Mouse (Mus musculus): ENCODE results near the gene Gm3020. TPM values are rescaled to one million over a fixed set of nuclear protein-coding genes. Genes with fewer than 3 reads are reported as not detected.
"Not testable (repeated sequence)": the region's sequence is repeated elsewhere in the genome, so short reads cannot be mapped to it uniquely, and the experiment has no call there.

Gene Gm3020
- 21.4 and 24.8 TPM in 2 replicates for polyA plus RNA-seq (2015; fragmentation: Nextera tagmentation; extraction: Ambion mirVana)

DNA sequence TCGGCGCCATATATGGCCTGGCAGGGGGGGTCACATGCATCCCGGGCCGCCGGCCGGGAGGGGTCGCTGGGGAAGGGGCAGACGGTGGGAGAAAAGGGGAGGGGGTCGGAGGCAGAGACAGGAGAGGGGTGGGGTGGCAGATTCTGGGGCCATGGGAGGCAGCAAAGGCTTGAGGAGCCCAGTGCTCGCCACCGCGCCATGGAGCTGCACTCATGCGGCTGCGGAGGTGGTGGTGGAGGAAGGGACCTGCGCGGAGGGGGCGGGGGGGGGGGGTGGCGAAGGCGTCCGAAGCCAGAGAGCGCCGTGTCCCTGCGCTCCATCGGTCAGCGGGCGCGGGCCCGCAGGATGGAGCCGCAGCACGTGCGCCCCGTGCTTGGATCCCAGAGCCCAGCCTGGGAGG is at the start of gene Gm3020:
TSS of gene Gm3020 (plus strand) at position 301 of the 400 bp plus-strand sequence.
- ATAC-seq; H3K4me3 ChIP-seq (ENCODE audit: low read depth, low read length); H3K36me3 ChIP-seq (ENCODE audit: control insufficient read depth, insufficient read depth, low read length); H3K27ac ChIP-seq (ENCODE audit: low read length); H3K27me3 ChIP-seq (ENCODE audit: control insufficient read depth, insufficient read depth, low read depth, low read length); H3K9ac ChIP-seq (ENCODE audit: low read depth, low read length); H3K4me1 ChIP-seq (ENCODE audit: control insufficient read depth, insufficient read depth, low read length); H3K9me3 ChIP-seq (replicated peaks; ENCODE audit: control insufficient read depth, low read length, poor library complexity, severe bottlenecking); H3K4me2 ChIP-seq (ENCODE audit: low read length): not testable (repeated sequence)
- WGBS: no CpG with 5 or more reads among the region's 32 CpGs

DNA sequence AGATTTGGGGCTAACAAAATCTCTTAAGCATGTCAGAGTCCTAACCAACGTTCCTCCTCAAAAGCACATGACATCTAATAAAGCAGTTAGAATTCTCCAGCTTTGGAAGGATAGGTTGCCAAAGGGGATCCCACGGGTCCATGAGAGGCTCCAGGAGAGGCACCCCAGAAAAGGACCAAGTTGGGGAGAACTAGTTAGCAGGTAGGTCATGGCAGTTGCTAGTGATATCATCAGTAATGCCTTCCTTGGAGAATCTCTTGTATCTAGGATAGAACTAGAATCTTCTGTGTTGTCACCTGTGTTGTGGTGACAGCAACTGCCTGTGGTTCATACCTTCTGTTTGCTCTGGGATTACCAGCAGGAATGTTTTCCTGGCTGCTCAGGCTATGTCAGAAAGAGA is 17.6 kb upstream of the Gm3020 start, which contains the start of gene Gm3012:
TSS of gene Gm3012 (plus strand) at position 301 of the 400 bp plus-strand sequence.
- not testable (repeated sequence) for H3K36me3 ChIP-seq (ENCODE audit: control insufficient read depth, insufficient read depth, low read length); H3K9me3 ChIP-seq (replicated peaks; ENCODE audit: control insufficient read depth, low read length, poor library complexity, severe bottlenecking); H3K4me2 ChIP-seq (ENCODE audit: low read length); ATAC-seq; H3K27ac ChIP-seq (ENCODE audit: low read length); H3K4me1 ChIP-seq (ENCODE audit: control insufficient read depth, insufficient read depth, low read length); H3K4me3 ChIP-seq (ENCODE audit: low read depth, low read length); H3K9ac ChIP-seq (ENCODE audit: low read depth, low read length); H3K27me3 ChIP-seq (ENCODE audit: control insufficient read depth, insufficient read depth, low read depth, low read length)
- no CpG with 5 or more reads among the region's 2 CpGs for WGBS

DNA sequence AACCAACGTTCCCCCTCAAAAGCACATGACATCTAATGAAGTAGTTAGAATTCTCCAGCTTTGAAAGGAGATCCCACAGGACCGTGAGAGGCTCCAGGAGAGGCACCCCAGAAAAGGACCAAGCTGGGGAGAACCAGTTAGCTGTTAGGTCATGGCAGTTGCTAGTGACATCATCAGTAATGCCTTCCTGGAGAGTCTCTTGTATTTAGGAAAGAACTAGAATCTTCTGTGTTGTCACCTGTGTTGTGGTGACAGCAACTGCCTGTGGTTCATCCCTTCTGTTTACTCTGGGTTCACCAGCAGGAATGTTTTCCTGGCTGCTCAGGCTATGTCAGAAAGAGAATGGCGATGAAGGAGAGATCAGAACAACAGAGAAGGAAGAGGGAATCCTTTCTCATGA is 36.7 kb downstream of the Gm3020 start, which contains the start of gene Gm3043:
TSS of gene Gm3043 (plus strand) at position 301 of the 400 bp plus-strand sequence.
- no CpG with 5 or more reads among the region's 3 CpGs for WGBS
- H3K27me3 ChIP-seq (ENCODE audit: control insufficient read depth, insufficient read depth, low read depth, low read length); H3K4me1 ChIP-seq (ENCODE audit: control insufficient read depth, insufficient read depth, low read length); H3K9ac ChIP-seq (ENCODE audit: low read depth, low read length); ATAC-seq; H3K36me3 ChIP-seq (ENCODE audit: control insufficient read depth, insufficient read depth, low read length); H3K4me2 ChIP-seq (ENCODE audit: low read length); H3K9me3 ChIP-seq (replicated peaks; ENCODE audit: control insufficient read depth, low read length, poor library complexity, severe bottlenecking); H3K27ac ChIP-seq (ENCODE audit: low read length); H3K4me3 ChIP-seq (ENCODE audit: low read depth, low read length): not testable (repeated sequence)

Other genes with a start within 250 kb of the Gm3020 start
- 21.4 and 24.8 TPM in 2 replicates for gene Gm10409, start 239.4 kb upstream of the Gm3020 start, polyA plus RNA-seq (2015; fragmentation: Nextera tagmentation; extraction: Ambion mirVana)
- gene Gm3005, start 223.9 kb upstream of the Gm3020 start, polyA plus RNA-seq (2015; fragmentation: Nextera tagmentation; extraction: Ambion mirVana): 8.8 and 10.9 TPM in 2 replicates
- gene Gm10408, start 202.7 kb upstream of the Gm3020 start, polyA plus RNA-seq (2015; fragmentation: Nextera tagmentation; extraction: Ambion mirVana): 0.29 TPM in 1 of 2 replicates, not detected in the other
- not detected in 2 replicates for gene Gm3012, start 17.5 kb upstream of the Gm3020 start, polyA plus RNA-seq (2015; fragmentation: Nextera tagmentation; extraction: Ambion mirVana)
- not detected in 2 replicates for gene Gm3043, start 36.8 kb downstream of the Gm3020 start, polyA plus RNA-seq (2015; fragmentation: Nextera tagmentation; extraction: Ambion mirVana)
- gene Gm3002, start 158.0 kb downstream of the Gm3020 start, polyA plus RNA-seq (2015; fragmentation: Nextera tagmentation; extraction: Ambion mirVana): 5.2 and 7.2 TPM in 2 replicates
- gene Gm3033, start 194.2 kb downstream of the Gm3020 start, polyA plus RNA-seq (2015; fragmentation: Nextera tagmentation; extraction: Ambion mirVana): 0.93 TPM in 1 of 2 replicates, not detected in the other
- not detected in 2 replicates for gene Gm2916, start 232.1 kb downstream of the Gm3020 start, polyA plus RNA-seq (2015; fragmentation: Nextera tagmentation; extraction: Ambion mirVana)

All from midbrain, embryonic 16.5 days (tissue).